16 mouse cellular contexts compared by ENCODE assay signal in the genomic region with DNA sequence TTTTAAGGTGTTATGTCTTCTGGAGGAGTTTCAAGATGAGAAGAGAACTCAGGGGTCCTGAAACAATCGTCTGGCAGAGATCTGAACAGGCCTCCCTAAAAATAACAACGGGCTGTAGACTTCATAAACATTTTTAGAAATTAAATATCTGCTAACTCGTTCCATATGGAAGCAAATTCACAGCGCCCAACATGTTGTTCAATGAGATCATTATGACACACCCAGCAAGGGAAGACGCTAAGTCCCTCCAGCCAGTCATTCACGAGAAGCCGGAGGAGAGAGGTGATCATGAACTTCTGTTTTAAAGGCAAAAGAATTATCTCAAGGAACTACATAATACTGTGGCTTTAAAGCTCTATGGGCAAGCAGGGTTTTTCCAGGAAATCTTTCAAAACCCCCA.
"Had no signal": no experiment of that assay in that cellular context is flagged by ENCODE, and none has a peak within 500 bp of the region (broad histone marks: within the 10 kb centered on the region; RNA-seq: fewer than 3 reads in every experiment).

No protein-coding gene starts in this region.

- DNase-seq: liver, postnatal 0 days; lung, adult 2 months; lung, postnatal 14 days; lung, postnatal 36 days; right cerebral cortex, postnatal 14 days; thymus, adult 2 months; thymus, postnatal 25 days; thymus, postnatal 4 days had no signal

- H3K4me2 ChIP-seq: midbrain, embryonic 11.5 days; midbrain, embryonic 13.5 days; midbrain, embryonic 15.5 days; neural tube, embryonic 12.5 days; stomach, embryonic 15.5 days had no signal

- ATAC-seq: liver, postnatal 0 days; midbrain, embryonic 13.5 days; midbrain, embryonic 15.5 days had no signal

- H3K9me3 ChIP-seq: midbrain, embryonic 13.5 days; midbrain, embryonic 15.5 days; neural tube, embryonic 12.5 days; stomach, embryonic 15.5 days had no signal

- H3K27me3 ChIP-seq: megakaryocyte, embryonic 14.5 days; midbrain, embryonic 13.5 days; midbrain, embryonic 15.5 days; neural tube, embryonic 12.5 days; stomach, embryonic 15.5 days had no signal

- H3K4me1 ChIP-seq: megakaryocyte, embryonic 14.5 days; midbrain, embryonic 13.5 days; midbrain, embryonic 15.5 days; neural tube, embryonic 12.5 days; stomach, embryonic 15.5 days had no signal

- H3K36me3 ChIP-seq: midbrain, embryonic 13.5 days; midbrain, embryonic 15.5 days; neural tube, embryonic 12.5 days; stomach, embryonic 15.5 days had no signal

- H3K9ac ChIP-seq: liver, postnatal 0 days; midbrain, embryonic 13.5 days; midbrain, embryonic 15.5 days; neural tube, embryonic 12.5 days; stomach, embryonic 15.5 days had no signal

- H3K4me3 ChIP-seq: megakaryocyte, embryonic 14.5 days; midbrain, embryonic 13.5 days; midbrain, embryonic 15.5 days; neural tube, embryonic 12.5 days; stomach, embryonic 15.5 days had no signal

- H3K27ac ChIP-seq: macrophage; midbrain, embryonic 13.5 days; midbrain, embryonic 15.5 days; neural tube, embryonic 12.5 days; stomach, embryonic 15.5 days; stomach, postnatal 0 days had no signal
